Mouse (Mus musculus) kidney, embryonic 16.5 days (tissue): ENCODE measurements around the gene Rgs14. TPM values are rescaled to one million over a fixed set of nuclear protein-coding genes. Genes with fewer than 3 reads are reported as not detected.
A peak's percentile ranks its signal among the peaks of the same experiment; 100 is the strongest.

Experiments used
- ATAC-seq: fragments of 200-750 bp; cut with Nextera tagmentation; 2 replicates; pipeline ENCODE4 v1.8.0; 2017; ENCODE audit warnings: moderate TSS enrichment; ENCODE audit not compliant: low FRiP score, low TSS enrichment
- H3K27ac ChIP-seq: fragments of 300-500 bp; sonication (generic); 2 replicates; pipeline ENCODE4 v1.5.1; 2014; ENCODE audit warnings: low read length
- H3K27me3 ChIP-seq: fragments of 300-500 bp; sonication (generic); 2 replicates; pipeline ENCODE4 v1.6.1; 2014; ENCODE audit warnings: low read length, control low read depth, mixed read lengths; ENCODE audit not compliant: insufficient read depth
- H3K36me3 ChIP-seq: fragments of 300-500 bp; sonication (generic); 2 replicates; pipeline ENCODE4 v1.6.1; 2014; ENCODE audit warnings: low read length, control low read depth, mixed read lengths; ENCODE audit not compliant: insufficient read depth
- H3K4me1 ChIP-seq: fragments of 300-500 bp; sonication (generic); 2 replicates; pipeline ENCODE4 v1.6.1; 2014; ENCODE audit warnings: low read length, control low read depth, mixed read lengths; ENCODE audit not compliant: insufficient read depth
- H3K4me2 ChIP-seq: fragments of 300-500 bp; sonication (generic); replicated peaks from 2 replicates; pipeline ENCODE4 v1.6.1; 2014; ENCODE audit warnings: low read depth, low read length
- H3K4me3 ChIP-seq: fragments of 300-500 bp; sonication (generic); 2 replicates; pipeline ENCODE4 v1.5.1; 2014; ENCODE audit warnings: mild to moderate bottlenecking, low read length
- H3K9ac ChIP-seq: fragments of 300-500 bp; sonication (generic); replicated peaks from 2 replicates; pipeline ENCODE4 v1.6.1; 2014; ENCODE audit warnings: low read length
- H3K9me3 ChIP-seq: fragments of 300-500 bp; sonication (generic); 2 replicates; pipeline ENCODE4 v1.6.1; 2016; ENCODE audit warnings: low read length, control low read depth
- WGBS: fragments of 180-500 bp; shearing (Covaris S2); extraction: QIAGEN DNeasy Blood & Tissue Kit; methylation state at CpG from one replicate; pipeline ENCODE4 v1.1.7; 2014; 5-methylcytosine and 5-hydroxymethylcytosine counted together
- polyA plus RNA-seq: library from polyadenylated mRNA; unstranded; fragments of >200 nt; fragmentation: Nextera tagmentation; extraction: Ambion mirVana; gene quantifications from 2 replicates; pipeline ENCODE4 v1.2.1, GENCODE M21; 2015

Gene Rgs14
- polyA plus RNA-seq, 1 experiment from 2014 or later = 1.3 TPM

GRCm38 (mm10) chr13:55329109-55329682, 40.3 kb upstream of the Rgs14 start:
- Histone ChIP-seq H3K4me2 (peak overlapping the region; percentile 92), H3K27me3 (no peaks in the 10 kb centered on the region), H3K27ac (peak overlapping the region; percentile 28; the same call in 1 of the 2 replicates), H3K4me3 (peak overlapping the region; percentile 79), H3K36me3 (peaks cover 18% of the 10 kb centered on the region), H3K9ac (peak overlapping the region; percentile 74), H3K9me3 (no peaks in the 10 kb centered on the region), H3K4me1 (peaks cover 40% of the 10 kb centered on the region)
- peak; percentile 39 for ATAC-seq
- WGBS = under 1% methylated on average over 28 of the region's 29 CpGs

GRCm38 (mm10) chr13:55329683-55330566, 39.6 kb upstream of the Rgs14 start, which contains the start of gene Mxd3:
Gene Mxd3 (minus strand): TSS chr13:55329823.
- H3K4me2 ChIP-seq = peak within 1 kb of the TSS; percentile 92
- peak within 1 kb of the TSS; percentile 94 for H3K27ac ChIP-seq
- H3K4me3 ChIP-seq = peak within 1 kb of the TSS; percentile 79
- H3K4me1 ChIP-seq = peaks cover 39% of the 10 kb centered on the region
- H3K27me3 ChIP-seq = no peaks in the 10 kb centered on the region
- no peaks in the 10 kb centered on the region for H3K9me3 ChIP-seq
- peak; percentile 89 for ATAC-seq
- H3K36me3 ChIP-seq = peaks cover 14% of the 10 kb centered on the region
- H3K9ac ChIP-seq = peak within 1 kb of the TSS; percentile 85
- 0% methylated on average over 64 of the region's 82 CpGs for whole genome bisulfite sequencing

GRCm38 (mm10) chr13:55330567-55331400, 38.7 kb upstream of the Rgs14 start:
- Histone ChIP-seq H3K36me3 (peaks cover 6% of the 10 kb centered on the region), H3K27me3 (no peaks in the 10 kb centered on the region), H3K4me3 (peak overlapping the region; percentile 79), H3K9ac (peak overlapping the region; percentile 85), H3K4me1 (peaks cover 35% of the 10 kb centered on the region), H3K9me3 (no peaks in the 10 kb centered on the region), H3K4me2 (peak overlapping the region; percentile 92), H3K27ac (peak overlapping the region; percentile 94)
- WGBS = 38% methylated on average over 14 of the region's 14 CpGs
- ATAC-seq = no peak; the same call in 1 of the 2 replicates

GRCm38 (mm10) chr13:55332331-55332730, 37.2 kb upstream of the Rgs14 start:
- H3K9ac ChIP-seq = no peak overlapping the region
- no peak overlapping the region for H3K27ac ChIP-seq
- H3K27me3 ChIP-seq = no peaks in the 10 kb centered on the region
- ATAC-seq = no peak
- no peaks in the 10 kb centered on the region for H3K9me3 ChIP-seq
- H3K4me3 ChIP-seq = no peak overlapping the region
- H3K4me2 ChIP-seq = no peak overlapping the region
- H3K36me3 ChIP-seq = no peaks in the 10 kb centered on the region
- WGBS = 88% methylated on average over 3 of the region's 3 CpGs
- peaks cover 31% of the 10 kb centered on the region for H3K4me1 ChIP-seq

GRCm38 (mm10) chr13:55335701-55336100, 33.8 kb upstream of the Rgs14 start:
- Histone ChIP-seq H3K4me3 (no peak overlapping the region), H3K4me2 (no peak overlapping the region), H3K36me3 (no peaks in the 10 kb centered on the region), H3K27ac (no peak overlapping the region), H3K9me3 (no peaks in the 10 kb centered on the region), H3K4me1 (peaks cover 6% of the 10 kb centered on the region), H3K9ac (no peak overlapping the region), H3K27me3 (no peaks in the 10 kb centered on the region)
- ATAC-seq = no peak
- 83% methylated on average over 4 of the region's 4 CpGs for WGBS

GRCm38 (mm10) chr13:55337341-55337975, 32.1 kb upstream of the Rgs14 start:
- Histone ChIP-seq H3K27ac (0 out of 2 replicates have a peak overlapping the region, but pooled peaks have one; percentile 27), H3K27me3 (no peaks in the 10 kb centered on the region), H3K36me3 (no peaks in the 10 kb centered on the region), H3K4me1 (no peaks in the 10 kb centered on the region), H3K9me3 (no peaks in the 10 kb centered on the region), H3K9ac (no peak overlapping the region), H3K4me2 (no peak overlapping the region), H3K4me3 (no peak overlapping the region)
- 36% methylated on average over 10 of the region's 10 CpGs for WGBS
- ATAC-seq = peak; percentile 70

GRCm38 (mm10) chr13:55338131-55339054, 31.1 kb upstream of the Rgs14 start:
- Histone ChIP-seq H3K9me3 (no peaks in the 10 kb centered on the region), H3K4me3 (no peak overlapping the region), H3K36me3 (no peaks in the 10 kb centered on the region), H3K4me1 (no peaks in the 10 kb centered on the region), H3K9ac (no peak overlapping the region), H3K27ac (no peak overlapping the region), H3K4me2 (no peak overlapping the region), H3K27me3 (no peaks in the 10 kb centered on the region)
- 62% methylated on average over 12 of the region's 12 CpGs for WGBS
- no peak for ATAC-seq

- Histone ChIP-seq H3K4me2 (no peak overlapping the region), H3K36me3 (peaks cover 8% of the 10 kb centered on the region; the same call in 1 of the 2 replicates), H3K27me3 (no peaks in the 10 kb centered on the region), H3K9ac (no peak overlapping the region), H3K27ac (no peak overlapping the region), H3K4me3 (no peak overlapping the region), H3K9me3 (no peaks in the 10 kb centered on the region), H3K4me1 (no peaks in the 10 kb centered on the region)
- 35% methylated on average over 2 of the region's 2 CpGs for WGBS
- ATAC-seq = no peak
Observed at GRCm38 (mm10) chr13:55339259-55339658, 30.3 kb upstream of the Rgs14 start.
